33 mouse cellular contexts compared by ENCODE assay signal in genomic region chr6:48903437-48903836, GRCm38 (mm10). TPM values are rescaled to one million over a fixed set of nuclear protein-coding genes. Genes with fewer than 3 reads are reported as not detected.
DNase-seq lines count a peak whose midpoint lies in the region; ATAC-seq and TF ChIP-seq lines count a peak whose summit lies in the region.
"Had no signal": no experiment of that assay in that cellular context is flagged by ENCODE, and none has a peak within 500 bp of the region (broad histone marks: within the 10 kb centered on the region; RNA-seq: fewer than 3 reads in every experiment).

No protein-coding gene starts in this region.

- peak; percentile 77 for ATAC-seq in intestine, embryonic 16.5 days
- no peak for ATAC-seq in midbrain, embryonic 16.5 days
- ATAC-seq: forebrain, embryonic 15.5 days; hindbrain, embryonic 16.5 days; liver, embryonic 12.5 days; liver, postnatal 0 days; midbrain, embryonic 13.5 days had no signal

- H3K27me3 ChIP-seq in kidney, adult 2 months (replicated peaks; ENCODE audit: control insufficient read depth, insufficient read depth, low read length), result no peaks in the 10 kb centered on the region
- H3K27me3 ChIP-seq in intestine, embryonic 16.5 days (replicated peaks; ENCODE audit: control insufficient read depth, insufficient read depth, low read length), result no peaks in the 10 kb centered on the region
- H3K27me3 ChIP-seq in midbrain, embryonic 16.5 days (ENCODE audit: control insufficient read depth, insufficient read depth, low read depth, low read length), result no peaks in the 10 kb centered on the region
- H3K27me3 ChIP-seq: embryonic facial prominence, embryonic 12.5 days; forebrain, embryonic 15.5 days; heart, embryonic 13.5 days; limb, embryonic 12.5 days; liver, embryonic 12.5 days; midbrain, embryonic 13.5 days; neural tube, embryonic 15.5 days; stomach, embryonic 15.5 days had no signal

- peak overlapping the region; percentile 100; the same call in 1 of the 2 replicates for H3K27ac ChIP-seq in kidney, adult 2 months (ENCODE audit: insufficient read depth, low read depth, low read length)
- H3K27ac ChIP-seq in intestine, embryonic 16.5 days (ENCODE audit: low read length), result peak overlapping the region; percentile 23; the same call in 1 of the 2 replicates
- no peak overlapping the region for H3K27ac ChIP-seq in midbrain, embryonic 16.5 days (ENCODE audit: low read length)
- H3K27ac ChIP-seq: embryonic facial prominence, embryonic 12.5 days; forebrain, embryonic 10.5 days; forebrain, embryonic 15.5 days; heart, embryonic 13.5 days; layer of hippocampus, adult 2 months; left cerebral cortex, adult 2 months; limb, embryonic 12.5 days; liver, embryonic 12.5 days; midbrain, embryonic 13.5 days; neural tube, embryonic 15.5 days; stomach, embryonic 15.5 days had no signal

- peaks cover 7% of the 10 kb centered on the region; the same call in 1 of the 2 replicates for H3K4me1 ChIP-seq in kidney, adult 2 months (ENCODE audit: control insufficient read depth, insufficient read depth, low read length)
- peaks cover 5% of the 10 kb centered on the region; the same call in 1 of the 2 replicates for H3K4me1 ChIP-seq in intestine, embryonic 16.5 days (ENCODE audit: control insufficient read depth, insufficient read depth, low read length)
- H3K4me1 ChIP-seq in midbrain, embryonic 16.5 days (ENCODE audit: control insufficient read depth, insufficient read depth, low read length), result no peaks in the 10 kb centered on the region
- H3K4me1 ChIP-seq: embryonic facial prominence, embryonic 12.5 days; forebrain, embryonic 10.5 days; forebrain, embryonic 15.5 days; heart, embryonic 13.5 days; liver, embryonic 12.5 days; midbrain, embryonic 13.5 days; neural tube, embryonic 15.5 days; stomach, embryonic 15.5 days had no signal

- no peaks in the 10 kb centered on the region for H3K9me3 ChIP-seq in intestine, embryonic 16.5 days (ENCODE audit: control insufficient read depth, low read length)
- no peaks in the 10 kb centered on the region for H3K9me3 ChIP-seq in midbrain, embryonic 16.5 days (replicated peaks; ENCODE audit: control insufficient read depth, low read length, poor library complexity, severe bottlenecking)
- H3K9me3 ChIP-seq: embryonic facial prominence, embryonic 12.5 days; forebrain, embryonic 10.5 days; forebrain, embryonic 15.5 days; heart, embryonic 13.5 days; limb, embryonic 12.5 days; liver, embryonic 12.5 days; midbrain, embryonic 13.5 days; neural tube, embryonic 15.5 days; stomach, embryonic 15.5 days had no signal

- H3K4me3 ChIP-seq in kidney, adult 2 months (ENCODE audit: insufficient read depth, low read depth, low read length), result no peak overlapping the region
- H3K4me3 ChIP-seq in intestine, embryonic 16.5 days (ENCODE audit: low read length), result no peak overlapping the region
- no peak overlapping the region for H3K4me3 ChIP-seq in midbrain, embryonic 16.5 days (ENCODE audit: low read depth, low read length)
- H3K4me3 ChIP-seq: embryonic facial prominence, embryonic 12.5 days; forebrain, embryonic 10.5 days; forebrain, embryonic 15.5 days; heart, embryonic 13.5 days; layer of hippocampus, adult 2 months; left cerebral cortex, adult 2 months; limb, embryonic 12.5 days; liver, embryonic 12.5 days; midbrain, embryonic 13.5 days; neural tube, embryonic 15.5 days; stomach, embryonic 15.5 days had no signal

- H3K4me2 ChIP-seq in intestine, embryonic 16.5 days (ENCODE audit: low read depth, low read length), result no peak overlapping the region
- no peak overlapping the region for H3K4me2 ChIP-seq in midbrain, embryonic 16.5 days (ENCODE audit: low read length)
- H3K4me2 ChIP-seq: embryonic facial prominence, embryonic 12.5 days; forebrain, embryonic 15.5 days; heart, embryonic 13.5 days; limb, embryonic 12.5 days; liver, embryonic 12.5 days; midbrain, embryonic 13.5 days; neural tube, embryonic 15.5 days; stomach, embryonic 15.5 days had no signal

- 39% methylated on average over 4 of the region's 4 CpGs for WGBS in kidney, adult 2 months
- WGBS in intestine, embryonic 16.5 days, result 47% methylated on average over 4 of the region's 4 CpGs
- 75% methylated on average over 4 of the region's 4 CpGs for WGBS in midbrain, embryonic 16.5 days

- TF ChIP-seq CTCF in kidney, adult 2 months (conservative IDR thresholded peaks at IDR 0.05; ENCODE audit: insufficient read depth, insufficient read length, low read depth, low read length), result no peak

- TF ChIP-seq POLR2A in kidney, adult 2 months (IDR thresholded peaks at IDR 0.05; ENCODE audit: low read depth, low read length), result no peak

- no peaks in the 10 kb centered on the region for H3K36me3 ChIP-seq in kidney, adult 2 months (ENCODE audit: control insufficient read depth, insufficient read depth, low read length)
- H3K36me3 ChIP-seq in intestine, embryonic 16.5 days (ENCODE audit: control insufficient read depth, insufficient read depth, low read length), result no peaks in the 10 kb centered on the region
- no peaks in the 10 kb centered on the region for H3K36me3 ChIP-seq in midbrain, embryonic 16.5 days (ENCODE audit: control insufficient read depth, insufficient read depth, low read length)
- H3K36me3 ChIP-seq: embryonic facial prominence, embryonic 12.5 days; forebrain, embryonic 10.5 days; forebrain, embryonic 15.5 days; heart, embryonic 13.5 days; limb, embryonic 12.5 days; liver, embryonic 12.5 days; midbrain, embryonic 13.5 days; neural tube, embryonic 15.5 days; stomach, embryonic 15.5 days had no signal

- DNase-seq in kidney, adult 2 months, result peak; percentile 43
- DNase-seq in kidney, postnatal 14 days, result no peak
- DNase-seq in gonadal fat pad, adult 2 months (ENCODE audit: low read depth), result peak; percentile 40
- peak; percentile 7 to 32 for DNase-seq in kidney, postnatal 36 days
- no peak for DNase-seq in frontal cortex, postnatal 36 days (ENCODE audit: low spot score in 2 of 2)
- DNase-seq: adrenal gland, postnatal 25 days; B cell, adult 2 months; cerebellum, adult 11-12 months; cerebellum, adult 9-11 months; embryo, embryonic 11 days; gastrocnemius, postnatal 14 days; heart, adult 18-20 months; heart, postnatal 10 days; liver, postnatal 0 days; lung, postnatal 4 days; right cerebral cortex, postnatal 25 days had no signal

- no peak overlapping the region for H3K9ac ChIP-seq in intestine, embryonic 16.5 days (ENCODE audit: low read depth, low read length)
- H3K9ac ChIP-seq in midbrain, embryonic 16.5 days (ENCODE audit: low read depth, low read length), result no peak overlapping the region
- H3K9ac ChIP-seq: embryonic facial prominence, embryonic 12.5 days; forebrain, embryonic 15.5 days; heart, embryonic 13.5 days; limb, embryonic 12.5 days; liver, embryonic 12.5 days; liver, postnatal 0 days; midbrain, embryonic 13.5 days; neural tube, embryonic 15.5 days; stomach, embryonic 15.5 days had no signal

RNA-seq across cellular contexts. Expression of gene 1600015I10Rik, which starts 26.3 kb away (rescaled TPM):
- not detected in 2 replicates for polyA plus RNA-seq in kidney, adult 2 months (2012; rRNA removed)
- polyA plus RNA-seq in gonadal fat pad, adult 2 months (2012; rRNA removed), result 0.08 and 0.13 TPM in 2 replicates
- polyA plus RNA-seq in intestine, embryonic 16.5 days (2015; fragmentation: Nextera tagmentation; extraction: Ambion mirVana), result not detected in 2 replicates
- not detected in 2 replicates for polyA plus RNA-seq in midbrain, embryonic 16.5 days (2015; fragmentation: Nextera tagmentation; extraction: Ambion mirVana)
- polyA plus RNA-seq: embryonic facial prominence, embryonic 12.5 days; forebrain, embryonic 10.5 days; forebrain, embryonic 15.5 days; heart, embryonic 13.5 days; hindbrain, embryonic 11.5 days; hindbrain, embryonic 16.5 days; limb, embryonic 12.5 days; liver, embryonic 12.5 days; liver, postnatal 0 days; lung, embryonic 16.5 days; midbrain, embryonic 13.5 days; neural tube, embryonic 15.5 days; stomach, embryonic 15.5 days; urinary bladder, adult 2 months had no signal

RNA-seq across cellular contexts. Expression of gene Aoc1, which starts 30.7 kb away (rescaled TPM):
- polyA plus RNA-seq in kidney, adult 2 months (2012; rRNA removed), result 7.3 and 7.7 TPM in 2 replicates
- polyA plus RNA-seq in gonadal fat pad, adult 2 months (2012; rRNA removed), result 2.8 and 3.1 TPM in 2 replicates
- polyA plus RNA-seq in intestine, embryonic 16.5 days (2015; fragmentation: Nextera tagmentation; extraction: Ambion mirVana), result 51.9 and 71.5 TPM in 2 replicates
- 0.07 TPM in 1 of 2 replicates, not detected in the other for polyA plus RNA-seq in midbrain, embryonic 16.5 days (2015; fragmentation: Nextera tagmentation; extraction: Ambion mirVana)
- polyA plus RNA-seq: embryonic facial prominence, embryonic 12.5 days; forebrain, embryonic 15.5 days; heart, embryonic 13.5 days; hindbrain, embryonic 11.5 days; hindbrain, embryonic 16.5 days; limb, embryonic 12.5 days; liver, embryonic 12.5 days; lung, embryonic 16.5 days; midbrain, embryonic 13.5 days; neural tube, embryonic 15.5 days had no signal

Comparison
In these comparisons a context has a peak if more than half of its experiments do, and no peak if none do; other contexts are left out.
1. DNase-seq: peak in kidney, adult 2 months (single experiment), gonadal fat pad, adult 2 months (single experiment) and kidney, postnatal 36 days (2 of 2); none in kidney, postnatal 14 days (single experiment) and frontal cortex, postnatal 36 days (0 of 2).